Mouse (Mus musculus) gastrocnemius, postnatal 14 days (tissue): ENCODE data around the gene Pde6h. TPM values are rescaled to one million over a fixed set of nuclear protein-coding genes. Genes with fewer than 3 reads are reported as not detected.

ENCODE experiments used
- DNase-seq: peaks from one replicate; pipeline ENCODE4 v3.0.0; 2021; ENCODE audit warnings: mixed read lengths
- intact Hi-C: fragments of 180-260 bp; cut with DNase I; formaldehyde crosslinking; loops from one replicate; pipeline ENCODE4 v1.15.1; 2025; ENCODE audit warnings: low total_unique reads
- total RNA-seq, 2 experiments: library from RNA; stranded (reverse); gene quantifications; 2 replicates each; pipeline ENCODE4 v1.2.3; 2021

Gene Pde6h
- total RNA-seq, 2 experiments from 2014 or later: not detected

DNA sequence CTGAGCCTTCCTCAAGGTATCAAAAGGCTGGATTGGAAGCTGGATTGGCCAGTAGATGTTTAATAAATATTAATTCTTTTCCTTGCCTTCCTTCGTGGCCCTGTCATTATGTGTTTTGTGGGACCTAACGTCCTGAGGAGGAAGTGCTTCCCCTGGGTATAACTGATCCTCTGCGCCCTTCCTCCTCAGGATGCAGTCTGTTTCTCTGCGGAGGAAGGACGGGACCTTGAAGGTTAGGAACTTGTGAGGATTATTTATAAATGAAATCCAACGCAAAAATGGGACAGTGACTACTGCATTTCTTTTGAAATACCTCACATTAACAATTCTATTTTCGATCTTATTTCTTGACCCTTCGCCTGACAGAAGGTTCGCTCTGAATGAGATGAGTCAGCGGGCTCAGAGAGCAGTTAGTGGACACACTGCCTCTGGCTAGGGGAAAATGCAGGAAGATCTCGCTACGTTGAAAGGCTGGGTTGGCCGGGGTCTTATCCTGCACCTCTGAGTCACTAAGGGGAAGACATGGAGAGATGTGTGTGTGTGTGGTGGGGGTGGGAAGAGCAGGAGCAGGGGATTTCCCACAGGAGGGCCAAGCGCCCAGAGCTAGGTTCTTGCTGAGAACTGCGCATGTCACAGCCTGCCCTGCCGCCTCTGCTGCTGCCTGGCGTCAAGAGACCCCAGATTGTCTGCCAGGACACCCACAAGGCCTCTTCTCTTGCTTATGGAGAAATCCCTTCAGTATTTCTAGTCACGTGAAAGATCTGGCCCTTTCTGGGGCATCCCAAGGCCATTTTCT lies 14.9 kb downstream of the Pde6h start:
- intact Hi-C loops: no loop called here

DNA sequence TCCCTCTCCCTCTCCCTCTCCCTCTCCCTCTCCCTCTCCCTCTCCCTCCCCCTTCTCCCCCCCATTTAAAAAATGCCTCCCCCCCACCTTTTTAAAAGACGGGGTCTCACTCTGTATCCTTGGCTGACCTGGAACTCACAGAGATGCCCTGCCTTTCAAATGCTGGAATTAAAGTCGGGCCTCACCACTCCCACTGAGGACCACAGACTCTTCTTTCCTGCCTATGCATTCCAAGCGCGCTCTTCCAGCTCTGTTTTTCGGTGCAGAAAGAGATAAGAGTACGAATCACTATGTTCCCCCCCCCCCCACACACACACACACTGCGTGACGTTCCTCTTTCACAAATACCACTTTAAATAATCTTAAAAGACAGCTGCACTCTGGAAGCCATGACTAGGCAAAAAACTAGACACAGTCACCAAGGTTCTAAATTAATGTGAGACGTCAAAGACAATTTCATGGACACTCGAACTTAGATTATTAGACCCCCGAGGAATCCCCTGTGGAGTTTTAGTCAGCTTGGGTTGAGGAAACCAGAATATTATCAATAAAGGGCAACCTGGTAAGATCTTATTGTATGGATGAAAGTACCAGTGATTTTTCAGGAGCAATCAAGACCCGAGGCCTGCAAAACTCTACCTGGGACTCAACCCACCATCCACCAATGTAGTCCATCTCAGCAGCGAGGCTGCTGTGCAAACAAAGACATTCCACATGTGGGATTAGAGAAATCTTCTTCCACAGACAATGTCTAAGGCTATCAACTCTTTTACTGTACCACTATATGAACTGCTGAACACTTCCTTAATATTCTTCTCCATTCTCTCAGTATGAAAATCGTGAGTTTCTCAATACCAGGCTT lies 15.9 kb downstream of the Pde6h start:
- intact Hi-C loops: no loop called here
- no peak for DNase-seq

More for the DNA sequence above, 14.9 kb downstream of the Pde6h start:
- DNase-seq: no peak

GRCm38 (mm10) chr6:136940188-136940960 lies 16.7 kb downstream of the Pde6h start:
- intact Hi-C loops: no loop called here

GRCm38 (mm10) chr6:136941051-136942021 lies 17.7 kb downstream of the Pde6h start, which contains the start of gene Arhgdib:
TSS of gene Arhgdib (minus strand) at chr6:136941899.
- intact Hi-C loops: no loop called here
- no peak for DNase-seq

More at GRCm38 (mm10) chr6:136940188-136940960, 16.7 kb downstream of the Pde6h start:
- no peak for DNase-seq

DNA sequence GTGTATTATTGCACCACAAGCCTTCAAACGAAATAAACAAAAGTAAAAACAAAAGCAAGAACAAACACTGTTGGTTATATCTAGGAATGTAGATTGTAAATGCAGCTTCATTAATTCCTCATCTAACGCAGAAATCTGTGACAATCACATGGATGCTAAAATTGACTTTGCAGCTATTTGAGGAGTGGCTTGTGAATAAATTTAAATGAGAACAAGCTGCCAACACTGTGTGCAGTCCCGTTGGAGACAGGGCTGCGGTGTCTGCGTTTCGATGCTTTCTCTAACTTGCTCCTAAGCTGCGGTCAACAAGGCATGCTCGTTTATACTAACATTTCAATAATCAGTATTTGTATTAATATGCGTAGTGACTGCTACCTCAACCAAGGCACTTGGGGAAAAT lies 18.6 kb downstream of the Pde6h start:
- DNase-seq: no peak

GRCm38 (mm10) chr6:136943392-136943791 lies 19.8 kb downstream of the Pde6h start:
- intact Hi-C loops: no loop called here
- DNase-seq: no peak

More for the DNA sequence above, 18.6 kb downstream of the Pde6h start:
- intact Hi-C loops: no loop called here

- intact Hi-C loops: no loop called here
- DNase-seq: no peak
Observed at GRCm38 (mm10) chr6:136944511-136944910, 20.9 kb downstream of the Pde6h start.

DNA sequence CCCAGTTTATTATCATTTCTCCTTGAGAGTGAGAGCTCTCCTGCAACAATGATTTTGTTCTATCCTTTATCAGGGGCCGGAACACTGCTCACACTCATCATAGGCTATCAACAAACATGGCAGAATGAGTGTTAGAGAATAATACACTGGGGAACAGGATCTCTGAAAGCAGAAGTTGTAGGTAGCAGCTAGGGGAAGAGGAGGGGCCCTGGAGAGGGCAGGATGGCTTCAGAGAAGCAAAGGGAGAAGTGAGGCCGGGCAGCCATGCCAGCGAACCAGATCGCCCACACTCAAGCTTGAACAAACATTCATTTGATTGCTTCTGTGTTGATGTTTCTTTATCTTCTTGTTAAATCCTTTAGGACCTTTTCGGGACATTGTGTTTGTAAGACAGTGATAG lies 22.6 kb downstream of the Pde6h start:
- intact Hi-C loops: no loop called here
- no peak for DNase-seq

DNA sequence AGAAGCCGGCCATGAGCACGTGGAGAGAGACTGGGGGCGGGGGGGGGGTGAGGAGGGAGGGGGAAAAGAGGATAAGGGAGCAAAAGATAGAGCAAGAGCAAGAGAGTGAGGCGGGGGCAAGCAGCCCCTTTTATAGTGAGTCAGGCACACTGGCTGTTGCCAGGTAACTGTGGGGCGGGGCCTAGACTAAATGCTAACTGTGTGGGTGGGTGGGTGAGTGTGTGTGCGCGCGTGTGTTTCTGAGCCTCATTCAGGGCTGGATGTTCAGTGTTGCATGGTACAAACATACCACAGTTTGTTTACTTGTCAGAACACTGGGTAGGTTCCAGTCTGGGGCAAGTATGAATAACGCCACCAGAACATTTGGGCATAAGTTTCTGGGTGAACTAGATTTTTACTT lies 23.3 kb downstream of the Pde6h start:
- intact Hi-C loops: no loop called here
- no peak for DNase-seq

DNA sequence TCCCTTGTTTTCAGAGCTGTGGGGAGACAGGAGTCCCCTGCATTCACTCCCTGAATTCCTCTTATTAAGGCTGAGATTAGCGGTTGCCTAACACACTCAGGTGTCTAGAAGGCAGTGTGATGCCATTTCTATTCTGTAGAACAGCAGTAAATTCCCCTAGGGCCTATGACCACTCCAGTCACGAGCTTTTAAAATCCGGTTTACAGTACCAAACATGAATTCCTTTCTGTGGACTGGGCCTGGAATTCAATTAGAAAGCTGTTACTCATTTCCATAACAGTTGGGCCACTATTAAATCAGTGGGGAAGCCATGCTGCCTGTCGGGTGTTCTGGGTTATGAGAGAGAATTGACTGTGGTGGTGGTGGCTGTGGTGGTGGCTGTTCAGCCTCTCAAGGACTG lies 24.1 kb downstream of the Pde6h start:
- intact Hi-C loops: no loop called here
- no peak for DNase-seq

- DNase-seq: no peak
Observed at GRCm38 (mm10) chr6:136950171-136950570, 26.5 kb downstream of the Pde6h start.

GRCm38 (mm10) chr6:136952930-136953329 lies 29.3 kb downstream of the Pde6h start:
- DNase-seq: no peak
- intact Hi-C loops: no loop called here

More at GRCm38 (mm10) chr6:136950171-136950570, 26.5 kb downstream of the Pde6h start:
- intact Hi-C loops: no loop called here

DNA sequence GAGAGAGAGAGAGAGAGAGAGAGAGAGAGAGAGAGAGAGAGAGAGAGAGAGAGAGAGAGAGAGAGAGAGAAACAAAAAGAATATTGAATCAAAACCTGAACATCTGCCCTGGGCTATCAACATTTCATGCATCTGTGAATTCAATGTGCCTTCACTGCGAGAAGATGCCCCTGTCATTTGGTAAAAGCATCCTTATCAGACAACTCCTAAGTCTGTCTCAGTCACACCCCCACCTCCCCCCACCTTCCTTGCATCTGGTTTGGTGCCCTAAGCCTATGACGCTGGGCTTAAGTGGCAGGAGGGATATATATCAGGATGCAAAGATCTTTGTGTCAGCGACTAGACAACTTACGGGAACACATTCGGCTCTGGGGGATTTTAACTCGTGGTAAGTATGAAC lies 30.6 kb downstream of the Pde6h start:
- intact Hi-C loops: no loop called here
- no peak for DNase-seq

DNA sequence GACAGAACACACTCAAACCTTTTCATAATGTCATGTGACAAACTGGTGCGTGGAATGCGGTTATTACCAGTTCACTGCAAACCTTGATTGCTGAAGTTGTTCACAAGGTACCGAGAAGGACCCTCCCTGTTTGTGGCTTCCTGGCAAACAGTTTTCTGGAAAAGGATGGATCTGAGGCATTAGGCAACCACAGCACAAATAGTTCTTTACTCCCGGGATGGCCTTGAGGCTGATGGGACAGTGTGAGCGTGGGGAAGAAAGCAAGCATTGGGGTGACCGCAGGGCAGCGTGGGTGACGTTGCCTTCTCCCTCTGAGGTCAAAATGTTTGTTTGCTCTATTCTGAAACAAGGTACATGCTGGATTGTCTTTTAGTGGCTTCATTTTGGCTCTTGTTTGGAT lies 31.1 kb downstream of the Pde6h start:
- no peak for DNase-seq
- intact Hi-C loops: no loop called here

GRCm38 (mm10) chr6:136955240-136955639 lies 31.6 kb downstream of the Pde6h start:
- no peak for DNase-seq

GRCm38 (mm10) chr6:136957062-136957461 lies 33.4 kb downstream of the Pde6h start:
- DNase-seq: no peak
- intact Hi-C loops: no loop called here

More at GRCm38 (mm10) chr6:136955240-136955639, 31.6 kb downstream of the Pde6h start:
- intact Hi-C loops: no loop called here

GRCm38 (mm10) chr6:136959131-136959530 lies 35.5 kb downstream of the Pde6h start:
- no peak for DNase-seq
- intact Hi-C loops: no loop called here

- DNase-seq: no peak
- intact Hi-C loops: loop anchor here (5.0 kb wide), 1 partner anchor 101 kb away; no protein-coding TSS in a partner anchor
Observed at GRCm38 (mm10) chr6:136962957-136963356, 39.3 kb downstream of the Pde6h start.
